Mouse (Mus musculus) midbrain, postnatal 0 days (tissue): ENCODE data around the gene Atp7a. TPM values are rescaled to one million over a fixed set of nuclear protein-coding genes. Genes with fewer than 3 reads are reported as not detected.

Source experiments
- ATAC-seq: fragments of 200-750 bp; cut with Nextera tagmentation; 2 replicates; pipeline ENCODE4 v1.8.0; 2017; ENCODE audit warnings: moderate number of reproducible peaks, mild to moderate bottlenecking, moderate TSS enrichment, moderate library complexity; ENCODE audit not compliant: low FRiP score
- DNase-seq: peaks from one replicate; pipeline ENCODE4 v3.0.0-alpha.2; 2015; ENCODE audit warnings: low spot score
- H3K27ac ChIP-seq: fragments of 300-500 bp; sonication (generic); 2 replicates; pipeline ENCODE4 v1.5.1; 2014; ENCODE audit warnings: low read depth, mild to moderate bottlenecking, low read length, mixed read lengths
- H3K27me3 ChIP-seq: fragments of 300-500 bp; sonication (generic); 2 replicates; pipeline ENCODE4 v1.6.1; 2014; ENCODE audit warnings: low read length, control low read depth, mixed read lengths; ENCODE audit not compliant: insufficient read depth
- H3K36me3 ChIP-seq: fragments of 300-500 bp; sonication (generic); 2 replicates; pipeline ENCODE4 v1.6.1; 2014; ENCODE audit warnings: low read length, control low read depth, mixed read lengths; ENCODE audit not compliant: insufficient read depth
- H3K4me1 ChIP-seq: fragments of 300-500 bp; sonication (generic); 2 replicates; pipeline ENCODE4 v1.6.1; 2014; ENCODE audit warnings: mild to moderate bottlenecking, control low read depth, antibody characterized with exemption, low read length, mixed read lengths; ENCODE audit not compliant: insufficient read depth
- H3K4me2 ChIP-seq: fragments of 300-500 bp; sonication (generic); 2 replicates; pipeline ENCODE4 v1.6.1; 2014; ENCODE audit warnings: low read depth, mild to moderate bottlenecking, low read length, mixed read lengths; ENCODE audit not compliant: poor library complexity, severe bottlenecking
- H3K4me3 ChIP-seq: fragments of 300-500 bp; sonication (generic); 2 replicates; pipeline ENCODE4 v1.5.1; 2014; ENCODE audit warnings: low read depth, mild to moderate bottlenecking, low read length, moderate library complexity
- H3K9ac ChIP-seq: fragments of 300-500 bp; sonication (generic); replicated peaks from 2 replicates; pipeline ENCODE4 v1.6.1; 2014; ENCODE audit warnings: mild to moderate bottlenecking, low read length, moderate library complexity, mixed read lengths; ENCODE audit not compliant: poor library complexity, severe bottlenecking
- H3K9me3 ChIP-seq: fragments of 300-500 bp; sonication (generic); 2 replicates; pipeline ENCODE4 v1.6.1; 2016; ENCODE audit warnings: low read length, control low read depth
- CTCF ChIP-seq: IDR thresholded peaks from 2 replicates; pipeline ENCODE4 v1.5.1; 2016; ENCODE audit warnings: antibody characterized with exemption, mild to moderate bottlenecking
- WGBS: fragments of 180-500 bp; shearing (Covaris S2); extraction: QIAGEN DNeasy Blood & Tissue Kit; methylation state at CpG from one replicate; pipeline ENCODE4 v1.1.7; 2014; 5-methylcytosine and 5-hydroxymethylcytosine counted together
- polyA plus RNA-seq: library from polyadenylated mRNA; unstranded; fragments of >200 nt; fragmentation: Nextera tagmentation; extraction: Ambion mirVana; gene quantifications from 2 replicates; pipeline ENCODE4 v1.2.1, GENCODE M21; 2015
- total RNA-seq: library from RNA; depleted of rRNA; stranded (reverse); fragments of >200 nt; gene quantifications from 2 replicates; pipeline ENCODE4 v1.2.3, GENCODE M21; 2014

The Atp7a gene
- total and polyA plus RNA-seq, 2 experiments from 2014 or later, result 7.0 to 10.0 TPM

DNA sequence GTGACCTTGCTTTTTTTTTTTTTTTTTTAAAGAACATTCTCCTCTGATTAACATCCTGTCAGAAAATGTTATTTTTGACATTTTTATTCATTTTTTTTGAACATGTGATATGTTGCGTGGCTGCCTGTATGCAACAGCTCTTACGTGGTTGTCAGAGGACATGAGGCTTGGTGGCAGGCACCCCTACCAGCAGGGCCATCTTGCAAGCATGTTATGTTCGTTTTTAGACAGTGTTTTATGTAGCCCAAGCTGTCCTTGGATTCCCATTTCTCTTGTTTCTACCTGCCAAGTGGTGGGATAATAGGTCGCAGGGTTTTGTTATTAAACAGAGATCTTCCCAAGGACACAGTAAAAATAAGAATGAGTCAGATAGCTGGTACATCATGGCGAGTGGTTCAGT is 3.1 kb downstream of the Atp7a start:
- no peak overlapping the region for H3K4me3 ChIP-seq
- H3K4me1 ChIP-seq, result no peaks in the 10 kb centered on the region
- WGBS, result 79% methylated on average over 5 of the region's 5 CpGs
- H3K4me2 ChIP-seq, result no peak overlapping the region
- no peaks in the 10 kb centered on the region for H3K9me3 ChIP-seq
- TF ChIP-seq CTCF, result no peak
- H3K9ac ChIP-seq, result no peak overlapping the region
- no peak overlapping the region for H3K27ac ChIP-seq
- no peaks in the 10 kb centered on the region for H3K36me3 ChIP-seq
- ATAC-seq (no peak), DNase-seq (no peak)
- H3K27me3 ChIP-seq, result no peaks in the 10 kb centered on the region

GRCm38 (mm10) chrX:106031124-106031523 is 4.0 kb downstream of the Atp7a start:
- ATAC-seq (no peak), DNase-seq (no peak)
- no peaks in the 10 kb centered on the region for H3K9me3 ChIP-seq
- H3K27ac ChIP-seq, result no peak overlapping the region
- no peaks in the 10 kb centered on the region for H3K4me1 ChIP-seq
- TF ChIP-seq CTCF, result no peak
- no peaks in the 10 kb centered on the region for H3K27me3 ChIP-seq
- H3K9ac ChIP-seq, result no peak overlapping the region
- no peak overlapping the region for H3K4me3 ChIP-seq
- H3K4me2 ChIP-seq, result no peak overlapping the region
- H3K36me3 ChIP-seq, result no peaks in the 10 kb centered on the region

GRCm38 (mm10) chrX:106035727-106036126 is 8.7 kb downstream of the Atp7a start:
- 75% methylated on average over 2 of the region's 2 CpGs for WGBS
- H3K9ac ChIP-seq, result no peak overlapping the region

DNA sequence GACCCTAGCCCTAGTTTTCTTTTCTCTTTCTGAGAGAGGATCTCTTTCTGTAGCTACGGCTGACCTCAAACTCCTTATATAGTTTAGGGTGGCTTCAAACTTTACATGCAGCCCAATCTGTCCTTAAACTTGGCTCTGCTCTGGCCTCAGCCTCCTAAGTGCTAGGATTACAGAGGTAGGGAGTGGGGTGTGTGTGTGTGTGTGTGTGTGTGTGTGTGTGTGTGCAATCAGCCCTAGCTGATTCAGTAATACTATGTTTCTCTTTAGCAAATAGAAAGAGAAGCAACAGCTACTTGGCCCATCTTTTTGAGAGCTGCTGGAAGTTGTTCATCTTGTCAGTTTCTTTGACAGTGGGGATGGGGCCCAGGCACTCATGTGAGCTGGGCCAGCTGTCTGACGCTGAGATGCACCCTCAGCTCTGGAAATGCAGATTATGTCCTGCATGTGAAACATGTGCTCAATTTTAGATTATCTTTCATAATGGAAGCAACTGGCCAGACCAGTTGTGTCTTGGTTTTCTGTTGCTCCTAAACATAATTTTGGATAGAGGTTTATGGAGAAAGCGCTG is 10.2 kb downstream of the Atp7a start:
- Histone ChIP-seq H3K27me3 (no peaks in the 10 kb centered on the region), H3K4me2 (no peak overlapping the region), H3K9me3 (no peaks in the 10 kb centered on the region), H3K4me3 (no peak overlapping the region), H3K36me3 (no peaks in the 10 kb centered on the region), H3K9ac (no peak overlapping the region), H3K4me1 (no peaks in the 10 kb centered on the region), H3K27ac (no peak overlapping the region)
- DNase-seq (no peak), ATAC-seq (no peak)
- 83% methylated on average over 3 of the region's 3 CpGs for WGBS
- no peak for TF ChIP-seq CTCF

More at GRCm38 (mm10) chrX:106035727-106036126, 8.7 kb downstream of the Atp7a start:
- Histone ChIP-seq H3K4me1 (no peaks in the 10 kb centered on the region), H3K27ac (no peak overlapping the region), H3K27me3 (no peaks in the 10 kb centered on the region), H3K9me3 (no peaks in the 10 kb centered on the region), H3K36me3 (no peaks in the 10 kb centered on the region), H3K4me3 (no peak overlapping the region), H3K4me2 (no peak overlapping the region)
- no peak for DNase-seq
- TF ChIP-seq CTCF, result no peak
- no peak for ATAC-seq

DNA sequence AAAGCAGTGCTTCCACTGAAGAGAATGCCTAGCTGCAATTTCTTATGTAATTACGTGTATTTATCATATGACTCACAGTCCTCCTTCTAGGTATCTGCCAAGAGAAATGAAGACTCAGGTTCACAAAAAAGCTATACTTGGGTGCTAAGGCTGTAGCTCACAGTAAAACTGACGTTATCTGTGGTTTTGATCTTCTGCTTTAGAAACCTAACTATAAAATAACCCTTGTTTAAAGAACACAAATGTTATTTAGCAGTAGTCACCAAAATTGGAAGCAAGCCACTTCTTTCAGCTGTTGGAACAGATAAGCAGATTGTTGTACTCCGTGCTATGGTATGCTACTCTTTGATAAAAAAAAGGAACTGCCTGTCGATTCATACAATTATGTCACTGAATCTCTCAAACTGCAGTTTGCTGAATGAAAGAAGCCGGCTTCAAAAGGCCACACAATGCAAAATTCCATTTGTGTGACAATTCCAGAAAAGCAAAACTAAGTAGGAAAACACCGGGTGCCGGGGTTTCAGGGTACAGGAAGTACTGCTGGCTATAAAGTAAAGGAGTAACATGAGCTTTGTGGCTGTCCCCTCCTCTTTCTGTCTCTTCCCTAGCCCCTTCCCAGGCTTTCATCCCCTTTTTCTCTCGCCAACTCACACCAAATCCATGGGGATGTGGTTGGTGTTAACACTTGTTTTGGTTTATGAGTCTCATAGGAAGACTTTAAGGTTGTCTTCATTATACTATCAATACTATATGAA is 17.0 kb downstream of the Atp7a start:
- WGBS, result 56% methylated on average over 8 of the region's 8 CpGs
- no peak overlapping the region for H3K9ac ChIP-seq
- H3K36me3 ChIP-seq, result no peaks in the 10 kb centered on the region
- no peak overlapping the region for H3K27ac ChIP-seq
- no peaks in the 10 kb centered on the region for H3K4me1 ChIP-seq
- DNase-seq, result no peak
- H3K4me2 ChIP-seq, result no peak overlapping the region
- ATAC-seq, result no peak
- H3K4me3 ChIP-seq, result no peak overlapping the region
- no peaks in the 10 kb centered on the region for H3K9me3 ChIP-seq
- H3K27me3 ChIP-seq, result no peaks in the 10 kb centered on the region
- TF ChIP-seq CTCF, result no peak

DNA sequence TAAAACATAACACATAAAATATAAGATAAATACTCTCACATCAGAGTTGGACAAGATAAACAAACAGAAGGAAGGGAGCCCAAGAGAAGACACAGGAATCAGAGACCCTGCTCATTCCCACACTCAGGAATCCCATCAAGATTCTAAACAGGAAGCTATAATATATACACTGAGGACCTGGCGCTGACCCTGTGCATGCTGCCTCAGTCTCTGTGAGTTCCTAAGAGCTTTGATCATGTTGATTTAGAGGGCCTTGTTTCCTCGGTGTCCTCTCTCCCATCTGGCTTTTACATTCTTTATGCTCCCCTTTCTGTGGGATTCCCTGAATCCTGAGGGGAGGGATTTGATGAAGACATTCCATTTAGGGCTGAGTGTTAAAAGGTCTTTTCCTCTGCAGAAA is 18.4 kb downstream of the Atp7a start:
- ATAC-seq, result no peak
- H3K9me3 ChIP-seq, result no peaks in the 10 kb centered on the region
- no peak for DNase-seq
- no peak overlapping the region for H3K27ac ChIP-seq
- no peak overlapping the region for H3K4me2 ChIP-seq
- H3K4me3 ChIP-seq, result no peak overlapping the region
- TF ChIP-seq CTCF, result no peak
- H3K27me3 ChIP-seq, result no peaks in the 10 kb centered on the region
- no peaks in the 10 kb centered on the region for H3K4me1 ChIP-seq
- no peaks in the 10 kb centered on the region for H3K36me3 ChIP-seq
- 56% methylated on average over 2 of the region's 2 CpGs for WGBS
- H3K9ac ChIP-seq, result no peak overlapping the region
